Mouse (Mus musculus) adrenal gland, adult 2 months (tissue): ENCODE data around the gene Pdcd4. TPM values are rescaled to one million over a fixed set of nuclear protein-coding genes. Genes with fewer than 3 reads are reported as not detected.
"Not testable (repeated sequence)": the region's sequence is repeated elsewhere in the genome, so short reads cannot be mapped to it uniquely, and the experiment has no call there.

ENCODE experiments used
- DNase-seq: peaks from one replicate; pipeline ENCODE4 v3.0.0; 2021
- polyA plus RNA-seq: library from polyadenylated mRNA; depleted of rRNA; stranded (reverse); fragments of >200 nt; gene quantifications from 2 replicates; pipeline ENCODE4 v1.2.3, GENCODE M21; 2012; rRNA removed
- total RNA-seq, 2 experiments: library from RNA; stranded (reverse); gene quantifications; 2 replicates each; pipeline ENCODE4 v1.2.3; 2021

The Pdcd4 gene
- total and polyA plus RNA-seq, 3 experiments = 2.5 to 102 (median 75.5) TPM

DNA sequence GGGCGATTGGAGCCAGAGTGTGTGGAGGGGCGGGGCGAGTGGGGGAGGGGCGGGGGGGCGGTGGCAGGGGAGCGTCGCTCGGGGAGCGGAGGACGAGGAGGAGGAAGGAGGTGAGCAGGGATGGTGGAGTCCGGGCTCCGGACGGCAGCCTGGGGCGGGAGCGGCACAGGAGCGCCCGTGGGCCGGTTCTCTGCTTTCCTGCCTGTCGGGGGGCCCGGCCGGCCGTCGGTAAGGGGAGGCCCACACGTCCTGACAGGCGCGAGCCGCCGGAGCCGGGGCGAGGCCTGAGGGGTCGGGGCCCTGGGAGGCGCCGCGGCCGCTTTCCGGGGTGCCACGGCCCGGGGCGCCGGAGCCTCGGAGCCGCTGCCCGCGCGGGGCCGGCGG lies 52.7 kb downstream of the Pdcd4 start:
- no peak for DNase-seq

DNA sequence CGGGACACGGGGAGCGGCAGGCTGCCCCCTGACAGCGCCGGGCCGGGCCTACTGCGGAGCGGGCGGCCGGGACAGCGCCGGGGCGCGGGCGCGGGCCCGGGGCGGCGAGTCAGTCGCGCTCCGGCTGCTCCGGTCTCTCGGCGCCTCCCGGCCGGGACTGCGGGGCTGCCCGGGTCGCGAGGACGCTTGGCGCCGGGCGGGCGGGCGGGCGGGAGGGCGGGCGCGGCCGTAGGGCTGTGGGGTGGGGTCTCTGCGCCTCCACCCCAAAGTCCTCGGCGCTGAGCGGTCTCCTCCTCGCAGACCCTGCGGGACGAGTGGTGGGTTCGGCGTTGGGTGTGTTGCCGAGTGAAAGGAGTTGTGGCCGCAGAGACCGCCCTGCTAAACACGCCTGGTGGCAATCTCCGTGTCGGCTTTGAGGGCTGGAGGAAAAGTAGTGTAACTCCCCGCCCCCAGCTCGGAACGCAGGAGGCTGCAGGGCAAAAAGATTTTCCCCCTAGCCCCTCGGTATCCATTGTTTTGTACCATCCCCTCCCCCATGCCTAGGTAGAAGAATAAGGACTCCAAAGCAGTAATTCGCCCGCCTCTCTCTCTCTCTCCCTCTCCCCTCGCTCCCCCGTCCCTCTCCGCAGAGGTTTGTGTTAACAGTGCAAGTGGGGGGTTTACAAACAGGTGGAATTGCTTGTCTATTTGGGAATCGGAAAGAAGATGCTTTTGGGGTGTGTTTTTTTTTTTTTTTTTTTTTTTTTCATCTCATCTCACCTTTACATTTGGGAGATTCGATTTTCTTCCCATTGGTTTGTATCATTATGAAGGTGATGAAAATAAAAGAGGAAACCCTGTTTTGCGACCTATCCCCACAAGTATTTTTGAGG lies 53.4 kb downstream of the Pdcd4 start:
- DNase-seq = peak; percentile 64

DNA sequence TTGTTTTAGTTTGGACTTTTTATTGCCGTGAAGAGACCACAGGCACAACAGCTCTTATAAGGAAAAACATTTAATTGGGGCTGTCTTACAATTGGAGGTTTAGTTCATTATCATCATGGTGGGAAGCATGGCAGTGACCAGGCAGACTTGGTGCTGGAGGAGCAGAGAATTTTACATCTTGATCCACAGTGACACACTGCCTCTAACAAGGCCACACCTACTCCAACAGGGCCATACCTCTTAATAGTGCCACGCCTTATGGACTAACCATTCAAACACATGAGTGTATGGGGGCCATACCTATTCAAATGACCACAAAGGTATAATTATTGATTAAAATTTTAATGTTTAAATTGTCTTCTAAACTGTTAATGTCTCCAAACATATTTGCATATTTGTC lies 65.5 kb downstream of the Pdcd4 start:
- no peak for DNase-seq

DNA sequence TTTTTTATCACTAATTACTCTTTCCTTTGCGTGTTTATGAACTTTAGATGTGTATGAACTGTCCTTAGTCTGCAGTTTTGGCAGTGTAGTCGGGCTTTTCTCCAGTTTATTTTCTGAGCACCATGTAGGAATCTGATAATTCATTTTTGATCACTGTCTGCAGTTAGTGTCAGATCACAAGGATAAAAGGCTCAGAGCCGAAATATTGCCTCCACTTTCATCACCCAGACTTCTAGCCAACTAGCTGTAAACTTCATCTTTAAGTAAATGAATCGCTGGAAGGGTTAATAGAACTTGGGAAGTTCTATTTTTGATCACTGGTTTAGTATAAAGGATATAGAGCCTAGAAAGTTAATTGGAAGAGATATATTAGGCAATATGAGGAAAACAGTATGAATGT lies 70.5 kb downstream of the Pdcd4 start:
- no peak for DNase-seq

DNA sequence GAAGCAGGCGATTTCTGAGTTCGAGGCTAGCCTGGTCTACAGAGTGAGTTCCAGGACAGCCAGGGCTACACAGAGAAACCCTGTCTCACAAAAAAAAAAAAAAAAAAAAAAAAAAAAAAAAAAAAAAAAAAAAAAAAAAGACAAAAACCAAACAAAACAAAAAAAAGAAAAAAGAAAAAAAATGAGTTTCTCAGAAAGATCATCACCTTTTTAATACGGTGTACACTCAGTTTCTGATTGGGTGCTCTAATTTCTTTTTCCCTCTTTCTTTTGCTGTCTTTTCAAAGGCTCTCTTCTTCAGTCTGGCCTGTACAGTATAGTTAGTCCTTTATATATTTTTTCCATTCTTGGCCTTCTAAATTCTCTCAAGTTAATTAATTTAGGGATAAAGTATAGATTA lies 72.3 kb downstream of the Pdcd4 start:
- DNase-seq = not testable (repeated sequence)

DNA sequence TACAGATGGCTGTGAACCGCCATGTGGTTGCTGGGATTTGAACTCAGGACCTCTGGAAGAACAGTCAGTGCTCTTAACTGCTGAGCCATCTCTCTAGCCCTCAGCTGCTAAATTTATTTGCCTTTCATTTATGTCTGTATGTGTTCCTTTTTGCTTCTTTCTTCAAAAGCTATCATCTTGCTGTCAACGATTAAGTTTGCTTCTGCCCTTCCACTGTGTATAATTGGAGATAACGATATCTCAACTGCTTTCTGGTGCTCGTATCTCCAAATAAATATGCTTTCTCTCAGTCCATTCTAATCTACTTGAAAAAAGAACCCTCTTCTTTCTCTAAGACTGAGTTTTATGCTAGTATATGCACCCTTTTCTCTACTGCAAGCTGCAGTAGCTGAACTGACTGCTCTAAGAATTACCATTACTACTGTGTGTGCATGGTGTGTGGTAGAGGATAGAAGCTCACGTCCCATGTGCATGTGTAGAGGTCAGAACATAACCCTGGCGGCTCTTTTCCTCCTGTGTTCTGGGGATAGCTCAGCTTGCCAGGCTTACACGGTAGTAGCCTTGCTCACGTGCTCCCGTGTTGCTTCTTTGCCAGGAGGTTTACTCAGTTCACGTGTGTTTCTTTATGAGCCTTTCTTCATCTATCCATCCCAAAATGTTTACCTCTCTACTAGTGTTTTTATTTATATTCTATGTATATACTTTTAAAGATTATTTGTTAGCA lies 73.0 kb downstream of the Pdcd4 start:
- DNase-seq = no peak

DNA sequence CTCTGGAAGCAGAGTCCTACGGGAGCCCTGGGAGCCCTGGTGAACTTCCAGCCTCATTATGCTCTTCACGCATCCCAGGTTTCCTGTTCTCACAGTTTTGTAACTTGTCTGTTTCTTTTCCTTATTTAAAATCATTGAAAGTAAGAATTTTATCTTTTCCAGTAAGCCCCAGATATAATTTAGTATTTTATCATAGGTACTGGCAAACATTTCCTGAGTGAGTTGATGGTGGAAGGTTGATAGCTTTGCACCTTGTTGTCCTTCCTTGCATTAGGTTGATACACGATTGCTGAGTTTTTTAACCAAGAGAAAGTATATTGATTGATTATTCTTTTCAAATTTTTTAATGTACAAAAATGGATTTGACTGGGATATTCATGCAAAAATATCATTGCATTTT lies 77.2 kb downstream of the Pdcd4 start:
- no peak for DNase-seq

DNA sequence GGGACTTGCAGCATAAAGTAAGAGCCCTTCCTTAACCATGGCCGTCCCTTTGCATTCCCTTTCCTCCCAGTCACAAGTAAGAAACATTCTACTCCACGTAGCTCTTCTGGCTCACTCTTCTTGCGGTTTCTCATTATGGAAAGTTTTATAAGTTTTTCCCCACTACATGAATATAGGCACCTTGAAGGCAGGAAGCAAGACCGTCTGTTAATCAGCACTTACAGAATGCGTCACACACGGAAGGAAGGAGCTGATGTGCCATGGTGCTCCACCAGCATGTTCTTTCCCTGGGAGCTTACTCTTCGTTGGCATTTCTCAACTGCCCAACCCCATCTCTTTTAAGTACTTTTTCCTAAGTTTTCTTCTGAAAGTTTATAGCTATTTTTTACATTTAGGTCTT lies 79.9 kb downstream of the Pdcd4 start:
- no peak for DNase-seq

DNA sequence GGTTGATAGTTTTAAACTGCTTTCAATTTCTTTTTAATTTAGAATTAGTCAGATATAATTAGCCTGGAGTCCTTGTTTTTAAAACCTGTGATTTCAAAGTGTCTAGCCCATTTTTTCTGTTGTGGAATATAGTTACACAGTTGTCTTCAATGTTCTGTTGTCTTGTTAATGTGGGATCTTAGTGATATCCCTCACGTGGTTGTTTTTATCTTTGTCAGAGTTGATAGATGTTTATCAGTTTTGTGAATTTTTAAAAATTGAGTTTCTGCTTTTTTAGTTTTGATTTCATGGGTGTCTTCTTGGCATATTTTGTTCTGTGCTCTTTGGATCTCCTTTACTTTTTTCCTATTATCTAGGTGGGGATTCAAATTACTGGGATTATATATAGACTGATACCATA lies 81.6 kb downstream of the Pdcd4 start:
- no peak for DNase-seq

Other genes starting within 250 kb of the Pdcd4 start
- gene Rbm20, start 214.9 kb upstream of the Pdcd4 start, total RNA-seq = 1 to 10 TPM; 1.2 to 2.0 TPM
- gene Rbm20, start 214.9 kb upstream of the Pdcd4 start, polyA plus RNA-seq = 0.49 and 1.0 TPM in 2 replicates
- gene Shoc2, start 52.1 kb downstream of the Pdcd4 start, total RNA-seq = 10 to 100 TPM; 46.0 to 54.5 TPM
- gene Shoc2, start 52.1 kb downstream of the Pdcd4 start, polyA plus RNA-seq = 3.1 and 5.0 TPM in 2 replicates
- gene Bbip1, start 52.4 kb downstream of the Pdcd4 start, total RNA-seq = 10 to 100 TPM; 25.6 to 30.8 TPM
- gene Bbip1, start 52.4 kb downstream of the Pdcd4 start, polyA plus RNA-seq = 1.3 and 2.9 TPM in 2 replicates
- under 1 TPM; 0.28 to 0.29 TPM for gene Adra2a, start 151.9 kb downstream of the Pdcd4 start, total RNA-seq
- 0.43 and 0.80 TPM in 2 replicates for gene Adra2a, start 151.9 kb downstream of the Pdcd4 start, polyA plus RNA-seq